Mouse (Mus musculus) bone marrow macrophage, adult 2 months (primary cell): ENCODE measurements around the gene Ncapd2.

Source experiments
- CTCF ChIP-seq: IDR thresholded peaks from 2 replicates; pipeline ENCODE4 v1.5.1; 2012; ENCODE audit warnings: low read depth, mild to moderate bottlenecking, low read length, moderate library complexity
- POLR2A ChIP-seq: IDR thresholded peaks from 2 replicates; pipeline ENCODE4 v1.6.1; 2012; ENCODE audit warnings: mild to moderate bottlenecking, low read depth, low read length, borderline replicate concordance

- TF ChIP-seq CTCF: peak; percentile 75
- no peak for TF ChIP-seq POLR2A
These were observed 54.4 kb downstream of the Ncapd2 start for GRCm38 (mm10) chr6:125137002-125137671.
